Mouse (Mus musculus): ENCODE results near the gene Spata17.

DNA sequence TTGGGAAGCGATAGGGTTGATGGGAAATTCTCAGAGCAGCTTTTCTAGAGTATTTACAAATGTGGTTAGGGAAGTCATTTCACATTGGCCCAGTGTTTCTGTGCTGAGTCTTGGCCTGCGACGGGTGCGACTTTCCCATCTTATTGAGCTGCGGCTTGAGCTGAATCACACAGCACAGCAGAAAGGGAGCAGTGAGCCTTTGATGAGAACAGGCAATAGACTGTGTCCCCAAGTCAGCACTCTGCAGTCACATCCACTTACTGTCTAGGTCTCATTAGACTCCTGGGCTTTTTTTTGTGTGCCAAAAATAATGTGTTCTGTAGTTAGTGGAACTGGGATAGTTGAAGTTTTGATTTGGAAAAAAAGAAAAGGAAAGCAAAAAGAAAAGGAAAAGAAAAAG is 15.0 kb upstream of the Spata17 start:
- TF ChIP-seq CTCF (conservative IDR thresholded peaks at IDR 0.05 in 1 of 2, IDR thresholded peaks at IDR 0.05 in 1 of 2; ENCODE audit: low read depth in 2 of 2, low read length in 2 of 2) (no peak), RAD21 (IDR thresholded peaks at IDR 0.05; ENCODE audit: low read depth, low read length) (no peak), SIN3A (IDR thresholded peaks at IDR 0.05; ENCODE audit: low read length) (no peak), ZNF384 (IDR thresholded peaks at IDR 0.05; ENCODE audit: low read depth, low read length) (no peak), EP300 (IDR thresholded peaks at IDR 0.05; ENCODE audit: low read length) (no peak), POLR2AphosphoS2 (IDR thresholded peaks at IDR 0.05; ENCODE audit: low read depth, low read length) (no peak), UBTF (IDR thresholded peaks at IDR 0.05; ENCODE audit: low read depth, low read length) (no peak), BHLHE40 (IDR thresholded peaks at IDR 0.05; ENCODE audit: low read depth, low read length) (no peak)

Data from CH12.LX (cell line).